Mouse (Mus musculus): ENCODE data around the gene Cyth3.

Cyth3 gene

DNA sequence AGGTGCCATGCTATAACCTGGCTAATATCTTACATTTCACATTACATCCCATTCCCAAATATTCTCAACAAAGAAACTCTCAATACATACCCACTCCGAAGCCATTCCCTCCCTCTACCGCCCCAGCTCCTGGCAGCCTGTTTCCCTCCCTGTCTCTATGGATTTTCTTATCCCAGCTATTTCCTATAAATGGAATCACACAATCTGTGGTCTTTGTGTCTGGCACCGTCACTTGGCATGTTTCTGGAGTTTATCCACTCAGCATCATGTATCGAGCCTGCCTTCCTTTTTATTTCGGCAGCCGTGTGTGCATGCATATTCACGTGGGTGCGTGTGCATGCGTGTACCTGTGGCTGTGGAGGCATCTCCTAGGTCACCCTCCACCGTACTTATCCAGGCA, 14.1 kb upstream of the Cyth3 start:
- POLR2A ChIA-PET: interaction anchor here in 2 of 4 experiments (1.1 to 1.2 kb wide), 2 partner anchors 10 to 14 kb away, joined by 4 to 12 read pairs; partner anchors contain the start of gene Cyth3 (in 1 of the 2)
- CTCF ChIA-PET: interaction anchor here in 1 of 4 experiments (1.3 kb wide), 1 partner anchor 10 kb away, joined by 3 read pairs; no protein-coding TSS in a partner anchor

DNA sequence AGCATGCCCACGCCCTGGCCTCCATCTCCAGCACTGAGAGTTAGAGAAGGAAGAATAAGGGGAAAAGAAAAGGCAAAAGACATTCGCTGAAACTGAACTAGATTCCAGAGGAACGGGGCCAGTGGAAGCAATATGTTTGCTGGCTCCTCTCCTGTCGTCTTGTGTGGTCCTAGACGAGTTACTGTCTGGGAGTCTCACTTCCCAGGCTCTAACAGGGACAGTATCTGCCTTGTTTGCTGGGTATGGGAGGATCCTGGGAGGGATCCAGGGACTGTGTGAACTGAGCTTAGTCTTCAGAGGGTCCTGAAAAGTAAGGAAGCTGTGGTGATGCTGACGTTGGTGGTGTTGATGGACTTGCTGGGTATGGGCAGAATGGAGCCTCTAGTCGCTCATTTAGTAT, 10.3 kb upstream of the Cyth3 start:
- ChIA-PET CTCF (interaction anchor here in 1 of 4 experiments (0.5 kb wide), 1 partner anchor 1377 kb away, joined by 12 read pairs; no protein-coding TSS in a partner anchor), POLR2A (no interaction called here)

- ChIA-PET CTCF (interaction anchor here in 1 of 4 experiments (0.6 kb wide), 1 partner anchor 8 kb away, joined by 3 read pairs; no protein-coding TSS in a partner anchor), POLR2A (interaction anchor here in 2 of 4 experiments (1.2 to 1.3 kb wide), 2 partner anchors 9 to 12 kb away, joined by 5 read pairs; partner anchors contain the start of gene Cyth3 (in 1 of the 2))
These were observed 9.0 kb upstream of the Cyth3 start for GRCm38 (mm10) chr5:143613265-143613664.

GRCm38 (mm10) chr5:143614519-143614918, 7.7 kb upstream of the Cyth3 start:
- ChIA-PET CTCF (no interaction called here), POLR2A (interaction anchor here in 1 of 4 experiments (1.2 kb wide), 2 partner anchors 8 to 9 kb away, joined by 3 to 5 read pairs; partner anchors contain the start of gene Cyth3)

DNA sequence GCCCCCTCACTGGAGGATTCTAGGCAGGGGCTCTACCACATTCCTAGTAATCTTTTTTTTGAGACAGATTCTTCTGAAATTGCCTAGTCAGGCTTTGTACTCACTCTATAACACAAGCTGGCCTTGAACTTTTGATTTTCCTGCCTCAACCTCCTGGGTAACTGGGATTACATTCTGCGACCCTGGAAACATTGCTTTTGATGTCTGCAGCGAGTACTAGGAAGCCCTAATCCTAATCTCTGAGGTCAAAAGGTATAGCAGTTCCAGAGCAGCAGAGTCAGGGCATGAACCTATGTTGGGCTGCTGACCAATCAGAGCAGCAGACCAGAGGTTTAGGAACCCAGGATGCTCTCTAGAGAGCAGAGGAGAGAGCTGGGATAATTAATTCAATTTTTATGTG, 6.9 kb upstream of the Cyth3 start:
- ChIA-PET POLR2A (no interaction called here), CTCF (no interaction called here)

DNA sequence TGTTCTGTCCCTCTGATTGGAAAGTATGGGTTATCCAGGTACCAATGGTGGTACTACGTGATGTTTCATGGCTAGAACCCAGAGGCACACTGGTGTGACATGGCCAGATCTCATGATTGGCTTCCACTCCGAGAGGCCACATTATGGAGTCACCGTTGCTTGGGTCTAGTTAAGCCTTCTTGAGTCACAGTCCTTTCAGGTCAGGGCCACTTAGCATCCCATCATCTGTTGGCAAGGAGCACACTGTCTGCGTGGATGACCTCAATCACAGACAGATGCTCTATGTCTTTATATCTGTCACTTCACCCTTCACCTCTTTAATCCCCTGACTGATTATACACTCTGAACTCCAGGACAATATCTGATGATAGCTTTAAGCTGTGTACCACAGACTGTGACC, 6.1 kb upstream of the Cyth3 start:
- POLR2A ChIA-PET: no interaction called here
- CTCF ChIA-PET: no interaction called here

DNA sequence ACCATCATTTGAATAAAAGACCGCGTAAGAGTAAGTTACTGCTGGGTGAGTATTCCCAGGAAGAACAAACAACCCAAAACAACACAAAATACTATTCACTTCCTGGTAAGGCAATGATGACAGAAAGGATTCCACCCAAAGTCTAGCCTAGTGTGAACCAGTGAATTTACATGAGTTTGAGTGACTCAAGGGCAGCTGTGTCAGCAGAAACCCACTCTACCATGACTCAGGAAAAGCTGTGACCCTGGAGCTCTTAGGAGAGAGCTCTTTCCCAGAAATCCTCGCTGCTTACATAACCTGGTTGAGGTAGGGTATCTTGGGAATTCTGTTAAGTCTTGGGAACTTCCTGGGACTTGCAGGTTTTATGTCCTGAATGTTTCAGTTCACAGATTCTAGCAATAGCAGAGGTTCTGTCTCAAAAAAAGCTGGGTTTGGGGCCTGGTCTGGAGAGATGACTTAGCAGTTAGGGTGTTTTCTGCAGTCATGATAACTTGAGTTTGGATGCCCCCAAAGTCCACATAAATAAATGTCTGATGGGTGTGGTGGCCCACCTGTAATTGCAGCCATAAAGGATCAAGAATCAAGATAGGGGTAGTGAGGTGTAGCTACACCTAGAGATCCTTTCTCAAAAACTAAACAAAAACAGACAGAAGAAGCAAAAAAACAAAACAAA, 5.5 kb upstream of the Cyth3 start:
- ChIA-PET CTCF (interaction anchor here in 1 of 4 experiments (0.5 kb wide), 1 partner anchor 118 kb away, joined by 3 read pairs; no protein-coding TSS in a partner anchor), POLR2A (interaction anchor here in 2 of 4 experiments (0.7 to 1.2 kb wide), 2 partner anchors 20 to 167 kb away, joined by 3 to 4 read pairs; no protein-coding TSS in a partner anchor)

GRCm38 (mm10) chr5:143617487-143618209, 4.6 kb upstream of the Cyth3 start:
- ChIA-PET CTCF (interaction anchor here in 1 of 4 experiments (0.6 kb wide), 1 partner anchor 37 kb away, joined by 4 read pairs; no protein-coding TSS in a partner anchor), POLR2A (interaction anchor here in 3 of 4 experiments (0.7 to 1.2 kb wide), 4 partner anchors 9 to 1675 kb away, joined by 3 to 4 read pairs (median 4); no protein-coding TSS in a partner anchor)

GRCm38 (mm10) chr5:143618585-143618984, 3.7 kb upstream of the Cyth3 start:
- POLR2A ChIA-PET: no interaction called here
- CTCF ChIA-PET: no interaction called here

DNA sequence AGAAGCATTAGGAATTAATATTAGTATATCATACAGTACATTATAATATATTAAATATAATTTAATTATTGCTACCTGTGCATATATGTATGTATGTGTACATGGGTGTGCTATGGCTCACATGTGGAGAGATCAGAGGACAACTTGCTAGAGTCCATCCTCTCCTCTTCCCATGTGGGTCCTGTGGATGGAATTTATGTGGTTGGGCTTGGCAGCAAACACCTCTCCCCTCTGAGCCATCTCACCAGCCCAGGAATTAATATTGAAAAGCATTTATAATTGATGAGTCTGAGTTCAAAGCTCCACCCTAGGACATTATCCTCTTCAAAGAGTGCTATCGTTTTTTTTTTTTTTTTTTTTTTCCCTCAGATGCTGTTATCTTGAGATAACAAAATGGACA, 2.1 kb upstream of the Cyth3 start:
- ChIA-PET CTCF (no interaction called here), POLR2A (interaction anchor here in 1 of 4 experiments (0.7 kb wide), 1 partner anchor 721 kb away, joined by 8 read pairs; no protein-coding TSS in a partner anchor)

DNA sequence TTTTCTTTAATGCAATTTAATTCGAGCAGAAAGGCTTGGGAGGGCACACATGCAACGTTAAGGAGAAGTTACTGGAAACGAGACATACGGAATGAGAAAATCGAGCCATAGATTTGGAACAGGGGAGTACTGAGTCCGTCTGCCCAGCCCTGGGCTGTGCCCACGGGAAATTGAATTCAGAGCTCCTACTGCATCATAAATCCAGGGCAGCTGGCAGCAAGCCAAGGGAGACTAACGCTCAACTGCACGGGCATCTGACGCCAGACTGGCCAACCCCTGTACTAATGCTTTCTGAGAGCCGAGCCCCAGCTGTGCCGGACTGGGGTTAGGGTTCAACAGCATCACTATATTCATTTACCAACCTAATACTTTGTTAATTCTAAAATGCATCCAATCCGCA, 1.3 kb upstream of the Cyth3 start:
- ChIA-PET CTCF (interaction anchor here in 1 of 4 experiments (0.7 kb wide), 1 partner anchor 12 kb away, joined by 3 read pairs; no protein-coding TSS in a partner anchor), POLR2A (interaction anchor here in 1 of 4 experiments (2.0 kb wide), 1 partner anchor 11 kb away, joined by 4 read pairs; no protein-coding TSS in a partner anchor)

DNA sequence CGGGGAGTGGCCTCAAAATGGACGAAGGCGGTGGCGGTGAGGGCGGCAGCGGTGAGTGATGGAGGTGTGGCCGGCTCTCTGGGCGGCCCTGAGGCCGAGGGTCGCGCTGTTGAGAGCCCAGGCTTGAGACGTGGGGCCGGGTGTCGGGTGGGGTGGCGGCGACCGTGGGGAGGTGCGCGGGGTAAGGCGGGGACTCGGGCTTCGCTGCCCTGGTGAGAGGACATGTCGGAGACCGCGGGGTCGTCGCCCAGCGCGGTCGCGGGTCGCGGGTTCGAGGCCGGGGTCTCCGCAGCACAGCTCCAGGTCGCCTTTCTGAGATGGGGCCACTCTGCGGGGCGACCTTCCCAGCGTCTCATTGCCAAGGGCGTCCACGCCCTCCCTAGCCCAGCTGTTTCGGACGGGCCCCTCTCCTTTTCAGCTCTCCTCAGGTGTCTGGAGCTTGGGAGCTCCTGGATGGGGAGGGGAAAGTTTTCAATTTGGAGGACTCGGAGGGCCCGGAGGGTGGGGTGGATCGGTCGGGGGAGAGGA, 440 bp downstream of the Cyth3 start:
- ChIA-PET POLR2A (interaction anchor here in 3 of 4 experiments (0.5 to 2.0 kb wide), 25 partner anchors 9 to 1615 kb away, joined by 3 to 16 read pairs (median 4); partner anchors contain the start of genes Usp42 (in 2 of the 3), Actb (in 1 of the 3), Aimp2 (in 1 of the 3) and Baiap2l1 (in 1 of the 3)), CTCF (interaction anchor here in 3 of 4 experiments (0.6 to 1.9 kb wide), 8 partner anchors 8 to 612 kb away, joined by 3 to 8 read pairs (median 4); partner anchors contain the start of genes Usp42 (in 2 of the 3) and Aimp2 (in 1 of the 3))

DNA sequence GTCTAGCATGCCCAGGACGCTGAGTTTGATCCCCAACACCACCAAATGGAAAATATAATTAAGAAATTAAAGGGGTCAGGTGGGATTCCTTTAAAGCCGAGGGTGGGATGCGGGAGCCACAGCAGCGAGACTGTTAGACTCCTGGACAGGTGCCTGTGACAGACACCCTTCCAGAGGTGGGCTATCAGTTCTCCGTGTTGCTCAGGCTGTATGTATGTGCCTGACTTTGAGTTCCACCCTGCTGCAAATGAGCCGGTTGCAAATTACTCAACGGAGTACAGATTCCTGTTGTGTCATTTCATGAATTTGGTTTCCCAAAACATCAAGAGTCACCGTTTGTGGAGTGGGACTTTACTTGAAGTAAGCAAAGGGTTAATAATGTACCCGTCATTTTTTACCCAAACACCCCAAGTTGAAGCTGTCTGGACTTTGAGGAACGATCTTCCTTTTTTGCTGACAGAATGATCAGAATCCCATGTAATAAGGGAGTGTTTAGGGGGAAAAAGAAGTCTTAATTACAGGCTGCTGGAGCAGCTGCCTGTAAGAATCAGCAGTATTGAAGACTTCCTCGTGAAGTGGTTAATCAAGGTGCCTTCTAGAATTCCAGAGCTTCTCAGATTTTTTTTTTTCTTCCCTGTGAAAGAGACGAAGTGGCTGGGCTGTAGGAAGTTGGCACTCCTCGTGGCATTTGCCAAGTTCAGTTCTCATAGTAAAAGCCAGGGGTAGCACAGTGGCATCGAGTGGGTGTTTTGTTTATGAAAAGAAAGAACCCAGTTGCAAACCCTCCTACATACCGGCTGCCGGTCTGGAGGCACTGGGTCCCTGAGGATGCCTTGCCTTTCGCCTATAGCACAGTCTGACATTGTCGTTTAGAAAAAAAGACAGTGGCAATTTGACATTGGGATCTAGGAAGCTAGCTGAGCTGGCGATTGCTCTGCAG, 1.4 kb downstream of the Cyth3 start:
- CTCF ChIA-PET: interaction anchor here in 1 of 4 experiments (1.5 to 1.9 kb wide), 2 partner anchors 8 to 56 kb away, joined by 4 to 8 read pairs; no protein-coding TSS in a partner anchor

DNA sequence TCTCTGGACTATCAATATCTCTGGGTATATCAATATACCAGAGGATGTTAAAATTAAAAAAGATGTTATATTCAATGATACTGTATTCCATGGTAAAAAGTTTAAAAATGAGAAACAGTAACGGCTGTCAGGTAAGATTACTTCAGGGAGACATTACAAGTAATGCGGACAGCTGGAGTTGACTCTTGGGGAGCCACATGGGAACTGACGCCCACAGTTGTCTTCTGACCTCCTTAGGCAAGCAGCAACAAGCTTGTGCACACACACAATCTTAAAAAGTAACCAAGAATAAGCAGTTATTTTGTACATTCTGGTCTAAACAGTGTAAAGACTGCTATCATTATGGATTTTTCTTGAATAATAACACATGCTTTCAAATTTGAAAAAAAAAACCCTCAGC, 2.2 kb downstream of the Cyth3 start:
- CTCF ChIA-PET: interaction anchor here in 3 of 4 experiments (0.5 to 1.4 kb wide), 3 partner anchors 9 to 857 kb away, joined by 3 read pairs; no protein-coding TSS in a partner anchor
- POLR2A ChIA-PET: interaction anchor here in 2 of 4 experiments (0.8 to 2.4 kb wide), 6 partner anchors 9 to 108 kb away, joined by 3 to 5 read pairs (median 3); partner anchors contain the start of gene Rac1 (in 1 of the 2)

More for the DNA sequence above, 1.4 kb downstream of the Cyth3 start:
- POLR2A ChIA-PET: interaction anchor here in 2 of 4 experiments (0.6 to 2.0 kb wide), 10 partner anchors 8 to 109 kb away, joined by 3 to 16 read pairs (median 3); partner anchors contain the start of gene Usp42 (in 2 of the 2)

- POLR2A ChIA-PET: interaction anchor here in 3 of 4 experiments (0.6 to 2.4 kb wide), 11 partner anchors 12 to 920 kb away, joined by 3 to 5 read pairs (median 3); partner anchors contain the start of genes Nptx2 (in 1 of the 3) and Rac1 (in 1 of the 3)
- CTCF ChIA-PET: interaction anchor here in 3 of 4 experiments (0.7 to 1.4 kb wide), 5 partner anchors 8 to 265 kb away, joined by 3 to 5 read pairs (median 3); no protein-coding TSS in a partner anchor
These were observed 3.2 kb downstream of the Cyth3 start for GRCm38 (mm10) chr5:143625497-143625896.

DNA sequence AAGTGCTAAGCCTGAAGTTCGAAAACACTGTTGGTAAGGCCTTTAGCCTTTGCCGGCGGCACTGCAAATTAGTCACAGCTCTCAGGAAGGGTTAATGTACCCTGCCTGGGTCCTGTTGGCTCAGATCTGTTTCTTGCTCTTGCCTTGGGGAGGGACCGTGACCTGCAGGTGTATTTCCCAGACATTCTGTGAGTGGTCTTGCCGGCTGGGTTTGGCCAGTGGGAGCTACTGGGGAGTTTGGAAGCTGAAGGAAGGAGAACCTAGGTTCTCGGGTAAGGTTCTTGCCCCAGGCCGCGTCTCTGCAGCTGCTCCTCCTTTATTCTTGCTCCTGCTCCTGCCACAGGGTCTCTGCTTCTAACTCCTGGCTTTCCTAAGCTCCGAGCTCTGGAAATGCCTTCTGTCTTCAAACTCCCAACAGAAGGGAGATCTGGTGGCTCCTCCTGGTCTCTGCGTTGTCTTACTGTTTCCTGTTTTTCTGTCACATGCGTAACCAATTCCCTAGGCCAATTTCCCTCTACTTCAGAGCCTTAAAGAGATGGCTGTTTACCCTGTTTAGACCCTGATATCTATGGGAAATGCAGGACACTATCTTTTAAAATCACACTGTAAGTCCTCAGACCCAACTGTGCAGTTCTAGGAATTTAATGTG, 3.8 kb downstream of the Cyth3 start:
- ChIA-PET CTCF (interaction anchor here in 2 of 4 experiments (0.6 to 1.4 kb wide), 4 partner anchors 58 to 266 kb away, joined by 3 read pairs; no protein-coding TSS in a partner anchor), POLR2A (interaction anchor here in 2 of 4 experiments (0.7 to 2.4 kb wide), 8 partner anchors 15 to 919 kb away, joined by 3 to 5 read pairs (median 3); partner anchors contain the start of genes Nptx2 (in 1 of the 2) and Rac1 (in 1 of the 2))

Data from embryonic stem cell, embryonic (primary cell).